Mouse (Mus musculus) limb, embryonic 11.5 days (tissue): Measurements from ENCODE around the gene Actn4. TPM values are rescaled to one million over a fixed set of nuclear protein-coding genes. Genes with fewer than 3 reads are reported as not detected.

Experiments used
- ATAC-seq: fragments of 200-750 bp; cut with Nextera tagmentation; 2 replicates; pipeline ENCODE4 v1.8.0; 2017; ENCODE audit warnings: low read depth; ENCODE audit not compliant: insufficient number of reproducible peaks, low FRiP score, low TSS enrichment
- DNase-seq: peaks from one replicate; pipeline ENCODE4 v3.0.0-alpha.2; 2015; ENCODE audit warnings: low spot score
- H3K27ac ChIP-seq: fragments of 300-500 bp; sonication (generic); replicated peaks from 2 replicates; pipeline ENCODE4 v1.5.1; 2014; ENCODE audit warnings: low read depth, mild to moderate bottlenecking, low read length
- H3K27me3 ChIP-seq: fragments of 300-500 bp; sonication (generic); 2 replicates; pipeline ENCODE4 v1.6.1; 2014; ENCODE audit warnings: mild to moderate bottlenecking, low read length, mixed read lengths; ENCODE audit not compliant: control insufficient read depth, insufficient read depth
- H3K36me3 ChIP-seq: fragments of 300-500 bp; sonication (generic); 2 replicates; pipeline ENCODE4 v1.6.1; 2014; ENCODE audit warnings: mild to moderate bottlenecking, low read length, moderate library complexity, mixed read lengths; ENCODE audit not compliant: control insufficient read depth, insufficient read depth
- H3K4me1 ChIP-seq: fragments of 300-500 bp; sonication (generic); 2 replicates; pipeline ENCODE4 v1.6.1; 2014; ENCODE audit warnings: low read length, mixed read lengths; ENCODE audit not compliant: control insufficient read depth, insufficient read depth
- H3K4me2 ChIP-seq: fragments of 300-500 bp; sonication (generic); 2 replicates; pipeline ENCODE4 v1.6.1; 2014; ENCODE audit warnings: low read depth, mild to moderate bottlenecking, moderate library complexity; ENCODE audit not compliant: severe bottlenecking
- H3K4me3 ChIP-seq: fragments of 300-500 bp; sonication (generic); 2 replicates; pipeline ENCODE4 v1.5.1; 2014; ENCODE audit warnings: low read depth, low read length
- H3K9ac ChIP-seq: fragments of 300-500 bp; sonication (generic); 2 replicates; pipeline ENCODE4 v1.6.1; 2014; ENCODE audit warnings: mild to moderate bottlenecking, low read length
- H3K9me3 ChIP-seq: fragments of 300-500 bp; sonication (generic); 2 replicates; pipeline ENCODE4 v1.6.1; 2016; ENCODE audit warnings: low read length; ENCODE audit not compliant: control insufficient read depth
- WGBS: fragments of 180-500 bp; shearing (Covaris S2); extraction: QIAGEN DNeasy Blood & Tissue Kit; methylation state at CpG from one replicate; pipeline ENCODE4 v1.1.7; 2014; 5-methylcytosine and 5-hydroxymethylcytosine counted together
- polyA plus RNA-seq: library from polyadenylated mRNA; unstranded; fragments of >200 nt; fragmentation: Nextera tagmentation; extraction: Ambion mirVana; gene quantifications from 2 replicates; pipeline ENCODE4 v1.2.1, GENCODE M21; 2014

The Actn4 gene
- polyA plus RNA-seq, 1 experiment from 2014 or later: 208 TPM

GRCm38 (mm10) chr7:28950346-28951037, 11.6 kb downstream of the Actn4 start:
- no peak overlapping the region for H3K4me2 ChIP-seq
- H3K36me3 ChIP-seq: no peaks in the 10 kb centered on the region
- no peak overlapping the region for H3K9ac ChIP-seq
- no peak for ATAC-seq
- no peak overlapping the region for H3K4me3 ChIP-seq
- no peak for DNase-seq
- H3K27me3 ChIP-seq: no peaks in the 10 kb centered on the region
- H3K9me3 ChIP-seq: no peaks in the 10 kb centered on the region
- no peak overlapping the region for H3K27ac ChIP-seq
- 83% methylated on average over 10 of the region's 10 CpGs for WGBS
- H3K4me1 ChIP-seq: peaks cover 67% of the 10 kb centered on the region

GRCm38 (mm10) chr7:28949298-28949697, 12.8 kb downstream of the Actn4 start:
- H3K9me3 ChIP-seq: no peaks in the 10 kb centered on the region
- H3K4me3 ChIP-seq: no peak overlapping the region
- no peak for ATAC-seq
- 86% methylated on average over 2 of the region's 2 CpGs for WGBS
- H3K4me2 ChIP-seq: no peak overlapping the region
- H3K4me1 ChIP-seq: peaks cover 71% of the 10 kb centered on the region
- no peak overlapping the region for H3K27ac ChIP-seq
- no peaks in the 10 kb centered on the region for H3K36me3 ChIP-seq
- H3K27me3 ChIP-seq: no peaks in the 10 kb centered on the region
- H3K9ac ChIP-seq: no peak overlapping the region
- DNase-seq: no peak

DNA sequence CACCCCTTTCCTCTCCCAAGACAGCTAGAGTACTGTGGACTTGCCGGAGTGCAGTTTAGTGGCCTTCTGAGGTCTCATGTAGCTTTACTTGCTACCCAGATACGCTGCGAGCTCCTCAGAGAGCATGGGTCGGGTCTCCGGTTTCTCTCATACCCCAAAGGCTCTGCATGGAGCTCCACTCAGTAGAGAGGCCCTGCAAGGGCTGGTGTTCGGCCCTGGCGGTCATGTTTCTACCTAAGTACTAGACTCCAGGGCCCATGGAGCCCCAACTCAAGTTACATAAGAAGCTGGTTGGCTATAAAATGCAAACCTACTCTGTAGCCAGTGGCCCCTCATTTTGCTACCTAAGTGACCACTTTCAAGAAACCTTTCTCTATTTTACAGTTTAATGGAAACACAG, 13.4 kb downstream of the Actn4 start:
- no peak overlapping the region for H3K27ac ChIP-seq
- 81% methylated on average over 7 of the region's 7 CpGs for WGBS
- H3K36me3 ChIP-seq: peaks cover 1% of the 10 kb centered on the region; the same call in 1 of the 2 replicates
- no peak for DNase-seq
- H3K27me3 ChIP-seq: no peaks in the 10 kb centered on the region
- no peak overlapping the region for H3K4me3 ChIP-seq
- H3K9me3 ChIP-seq: no peaks in the 10 kb centered on the region
- H3K9ac ChIP-seq: no peak overlapping the region
- no peak for ATAC-seq
- H3K4me1 ChIP-seq: peaks cover 70% of the 10 kb centered on the region
- no peak overlapping the region for H3K4me2 ChIP-seq

- H3K4me1 ChIP-seq: peaks cover 57% of the 10 kb centered on the region
- peak overlapping the region; percentile 26 for H3K4me2 ChIP-seq
- H3K36me3 ChIP-seq: peaks cover 2% of the 10 kb centered on the region; the same call in 1 of the 2 replicates
- peak overlapping the region; percentile 18; the same call in 1 of the 2 replicates for H3K9ac ChIP-seq
- ATAC-seq (no peak), DNase-seq (peak; percentile 62)
- H3K27me3 ChIP-seq: no peaks in the 10 kb centered on the region
- H3K27ac ChIP-seq: peak overlapping the region; percentile 91
- no peak overlapping the region for H3K4me3 ChIP-seq
- H3K9me3 ChIP-seq: no peaks in the 10 kb centered on the region
- WGBS: 0% methylated on average over 1 of the region's 1 CpGs
Measured at GRCm38 (mm10) chr7:28946271-28946610, 15.9 kb downstream of the Actn4 start.

DNA sequence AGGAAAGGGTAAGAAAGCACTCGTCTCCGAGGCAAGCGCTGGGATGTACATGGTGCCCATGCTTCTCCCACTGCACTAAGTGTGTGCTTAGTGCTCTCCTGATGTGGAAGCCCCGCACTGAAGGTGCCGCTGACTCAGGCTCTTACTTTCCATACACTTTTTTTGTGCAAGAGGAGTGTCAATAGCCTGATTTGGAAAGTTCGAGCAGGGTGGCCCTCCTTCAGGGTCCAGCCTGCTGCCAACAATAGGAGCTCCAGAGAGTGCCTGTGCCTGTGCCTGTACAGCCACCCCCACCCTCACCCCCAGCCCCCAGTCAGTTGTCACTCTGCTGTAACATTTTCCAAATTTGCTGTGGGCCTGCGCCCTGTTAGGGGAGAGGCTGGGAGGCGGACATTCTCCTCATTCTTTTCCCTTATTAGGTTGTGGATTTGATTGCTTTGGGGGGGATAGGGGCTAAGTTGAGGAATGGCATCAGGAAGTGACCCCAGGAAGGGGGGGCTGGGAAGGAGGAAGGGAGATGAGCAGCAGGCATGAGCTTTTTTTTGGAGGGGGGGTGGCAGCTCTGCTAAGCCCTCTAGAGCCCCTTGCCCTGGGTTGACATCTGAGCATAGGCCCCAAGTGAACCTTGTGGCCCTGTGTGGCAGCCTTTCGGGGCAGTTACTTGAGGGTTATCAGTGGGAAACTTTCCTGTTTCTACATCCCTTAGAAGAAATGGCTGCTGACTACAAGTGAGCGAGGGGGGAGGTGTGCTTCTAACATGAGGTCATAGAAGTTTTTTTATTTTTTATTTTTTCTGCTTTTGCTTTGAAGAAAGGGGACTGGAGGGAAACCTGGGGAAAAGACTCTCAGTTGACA, 16.5 kb downstream of the Actn4 start:
- H3K27me3 ChIP-seq: no peaks in the 10 kb centered on the region
- H3K27ac ChIP-seq: peak overlapping the region; percentile 91
- H3K36me3 ChIP-seq: peaks cover 2% of the 10 kb centered on the region; the same call in 1 of the 2 replicates
- peak overlapping the region; percentile 26 for H3K4me2 ChIP-seq
- DNase-seq: peak; percentile 60
- no peak overlapping the region for H3K4me3 ChIP-seq
- H3K9ac ChIP-seq: peak overlapping the region; percentile 27
- peaks cover 52% of the 10 kb centered on the region for H3K4me1 ChIP-seq
- peak; percentile 71 for ATAC-seq
- H3K9me3 ChIP-seq: no peaks in the 10 kb centered on the region
- 7% methylated on average over 10 of the region's 10 CpGs for WGBS

DNA sequence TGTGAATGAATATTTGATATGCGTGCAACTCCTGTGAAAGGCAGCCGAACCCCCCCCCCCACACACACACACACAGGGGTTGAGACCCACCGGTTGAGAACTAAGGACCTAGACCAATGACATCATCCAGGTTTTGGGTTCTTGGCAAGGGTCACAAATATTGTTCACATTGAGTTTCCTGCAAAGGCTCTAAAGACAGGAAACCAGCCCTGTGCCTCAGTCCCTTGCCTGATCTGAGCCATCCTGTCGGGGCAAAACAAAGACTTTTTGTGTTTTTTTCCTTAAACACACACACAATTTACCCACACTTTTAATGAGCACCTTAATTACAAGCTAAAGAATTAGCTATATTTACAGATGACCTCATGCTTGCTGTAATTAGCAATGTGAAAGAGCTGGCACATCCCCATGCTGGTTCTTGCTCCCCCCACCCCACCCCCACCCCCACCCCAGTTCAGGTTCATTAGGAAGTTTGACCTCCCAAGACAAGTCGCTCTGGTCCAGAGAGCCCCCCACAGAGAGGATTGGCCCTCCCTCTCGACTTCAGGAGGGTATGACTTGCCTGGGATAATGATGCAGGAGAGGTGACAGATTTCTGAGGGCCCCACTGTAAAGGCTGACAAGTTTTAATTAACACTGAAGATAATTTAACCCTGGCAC, 17.3 kb downstream of the Actn4 start:
- Histone ChIP-seq H3K9me3 (no peaks in the 10 kb centered on the region), H3K27me3 (no peaks in the 10 kb centered on the region), H3K4me2 (peak overlapping the region; percentile 26), H3K4me1 (peaks cover 53% of the 10 kb centered on the region), H3K9ac (no peak overlapping the region), H3K4me3 (no peak overlapping the region), H3K27ac (peak overlapping the region; percentile 91), H3K36me3 (peaks cover 2% of the 10 kb centered on the region; the same call in 1 of the 2 replicates)
- no peak for DNase-seq
- no peak for ATAC-seq
- 39% methylated on average over 6 of the region's 6 CpGs for WGBS

- ATAC-seq: no peak
- Histone ChIP-seq H3K4me2 (no peak overlapping the region), H3K4me3 (no peak overlapping the region), H3K9me3 (no peaks in the 10 kb centered on the region), H3K27ac (no peak overlapping the region), H3K4me1 (peaks cover 46% of the 10 kb centered on the region), H3K27me3 (no peaks in the 10 kb centered on the region), H3K36me3 (peaks cover 2% of the 10 kb centered on the region; the same call in 1 of the 2 replicates), H3K9ac (no peak overlapping the region)
- 72% methylated on average over 5 of the region's 5 CpGs for WGBS
- DNase-seq: no peak
Measured at GRCm38 (mm10) chr7:28943451-28944180, 18.5 kb downstream of the Actn4 start.

GRCm38 (mm10) chr7:28941542-28941941, 20.6 kb downstream of the Actn4 start:
- Histone ChIP-seq H3K36me3 (peaks cover 2% of the 10 kb centered on the region; the same call in 1 of the 2 replicates), H3K27ac (peak overlapping the region; percentile 47; the same call in 1 of the 2 replicates), H3K4me3 (no peak overlapping the region), H3K27me3 (no peaks in the 10 kb centered on the region), H3K9me3 (no peaks in the 10 kb centered on the region), H3K9ac (no peak overlapping the region), H3K4me1 (peaks cover 36% of the 10 kb centered on the region), H3K4me2 (no peak overlapping the region)
- 79% methylated on average over 4 of the region's 4 CpGs for whole genome bisulfite sequencing
- ATAC-seq (no peak), DNase-seq (no peak)
